Mouse (Mus musculus) Muller cell, postnatal 12 days (primary cell): ENCODE measurements around the gene Trim59.
A peak's percentile ranks its signal among the peaks of the same experiment; 100 is the strongest.
"Not testable (repeated sequence)": the region's sequence is repeated elsewhere in the genome, so short reads cannot be mapped to it uniquely, and the experiment has no call there.

Experiments
- DNase-seq: peaks from one replicate; pipeline ENCODE4 v3.0.0-alpha.2; 2015; ENCODE audit errors: inconsistent ontology term

The Trim59 gene

GRCm38 (mm10) chr3:69044645-69045399, at the start of gene Trim59:
Gene Trim59, minus strand, starts transcription at chr3:69044755.
- peak; percentile 96 for DNase-seq

- DNase-seq: no peak
These were observed 19.4 kb upstream of the Trim59 start for GRCm38 (mm10) chr3:69064005-69064404.

GRCm38 (mm10) chr3:69062764-69063163, 18.2 kb upstream of the Trim59 start:
- DNase-seq: no peak

GRCm38 (mm10) chr3:69060672-69061071, 16.1 kb upstream of the Trim59 start:
- DNase-seq: no peak

- no peak for DNase-seq
These were observed 11.3 kb upstream of the Trim59 start for GRCm38 (mm10) chr3:69055871-69056270.

- DNase-seq: no peak
These were observed 10.3 kb upstream of the Trim59 start for GRCm38 (mm10) chr3:69054760-69055432.

- no peak for DNase-seq
These were observed 7.3 kb upstream of the Trim59 start for GRCm38 (mm10) chr3:69051894-69052293.

GRCm38 (mm10) chr3:69049011-69049410, 4.5 kb upstream of the Trim59 start:
- DNase-seq: no peak

- DNase-seq: no peak
These were observed 3.1 kb upstream of the Trim59 start for GRCm38 (mm10) chr3:69047684-69048083.

GRCm38 (mm10) chr3:69046509-69046908, 2.0 kb upstream of the Trim59 start:
- peak; percentile 64 for DNase-seq

GRCm38 (mm10) chr3:69045750-69046149, 1.2 kb upstream of the Trim59 start:
- no peak for DNase-seq

GRCm38 (mm10) chr3:69045400-69045703, 797 bp upstream of the Trim59 start:
- DNase-seq: no peak

GRCm38 (mm10) chr3:69044167-69044591, 376 bp downstream of the Trim59 start:
- DNase-seq: no peak

- peak; percentile 65 for DNase-seq
These were observed 3.3 kb downstream of the Trim59 start for GRCm38 (mm10) chr3:69041298-69041697.

- DNase-seq: no peak
These were observed 4.5 kb downstream of the Trim59 start for GRCm38 (mm10) chr3:69040105-69040504.

GRCm38 (mm10) chr3:69026133-69026783, 18.3 kb downstream of the Trim59 start:
- DNase-seq: no peak

- no peak for DNase-seq
These were observed 23.8 kb downstream of the Trim59 start for GRCm38 (mm10) chr3:69020764-69021163.

GRCm38 (mm10) chr3:69020285-69020684, 24.3 kb downstream of the Trim59 start:
- DNase-seq: no peak

GRCm38 (mm10) chr3:69018635-69019034, 25.9 kb downstream of the Trim59 start:
- DNase-seq: not testable (repeated sequence)

- DNase-seq: no peak
These were observed 27.4 kb downstream of the Trim59 start for GRCm38 (mm10) chr3:69017181-69017580.

- DNase-seq: no peak
These were observed 35.7 kb downstream of the Trim59 start for GRCm38 (mm10) chr3:69008873-69009272.

- no peak for DNase-seq
These were observed 38.3 kb downstream of the Trim59 start for GRCm38 (mm10) chr3:69006246-69006760.
